Mouse (Mus musculus): ENCODE results near the gene H2-Ke6.
A peak's percentile ranks its signal among the peaks of the same experiment; 100 is the strongest.

Gene H2-Ke6

GRCm38 (mm10) chr17:34027656-34028223 is at the start of gene H2-Ke6:
TSS of gene H2-Ke6 (minus strand) at chr17:34028060.
- peak; percentile 96 for DNase-seq

- peak; percentile 52 for DNase-seq
Measured at GRCm38 (mm10) chr17:34077549-34077948, 49.7 kb upstream of the H2-Ke6 start.

GRCm38 (mm10) chr17:34075271-34075670 is 47.4 kb upstream of the H2-Ke6 start:
- peak; percentile 68 for DNase-seq

- no peak for DNase-seq
Measured at GRCm38 (mm10) chr17:34072091-34072490, 44.2 kb upstream of the H2-Ke6 start.

- DNase-seq = no peak
Measured at GRCm38 (mm10) chr17:34068864-34069263, 41.0 kb upstream of the H2-Ke6 start.

GRCm38 (mm10) chr17:34057224-34057623 is 29.4 kb upstream of the H2-Ke6 start:
- DNase-seq = no peak

- DNase-seq = no peak
Measured at GRCm38 (mm10) chr17:34047404-34048050, 19.7 kb upstream of the H2-Ke6 start.

- DNase-seq = no peak
Measured at GRCm38 (mm10) chr17:34045941-34046340, 18.1 kb upstream of the H2-Ke6 start.

GRCm38 (mm10) chr17:34039562-34040450 is 11.9 kb upstream of the H2-Ke6 start:
- no peak for DNase-seq

- peak; percentile 44 for DNase-seq
Measured at GRCm38 (mm10) chr17:34038878-34039561, 11.2 kb upstream of the H2-Ke6 start, which contains the start of gene Col11a2. TSS of gene Col11a2 (plus strand) at chr17:34039437.

GRCm38 (mm10) chr17:34038440-34038839 is 10.6 kb upstream of the H2-Ke6 start:
- DNase-seq = peak; percentile 84

- no peak for DNase-seq
Measured at GRCm38 (mm10) chr17:34037241-34037640, 9.4 kb upstream of the H2-Ke6 start.

GRCm38 (mm10) chr17:34036647-34037046 is 8.8 kb upstream of the H2-Ke6 start:
- DNase-seq = peak; percentile 54

GRCm38 (mm10) chr17:34035517-34035916 is 7.7 kb upstream of the H2-Ke6 start:
- no peak for DNase-seq

- peak; percentile 57 for DNase-seq
Measured at GRCm38 (mm10) chr17:34034064-34034463, 6.2 kb upstream of the H2-Ke6 start.

- no peak for DNase-seq
Measured at GRCm38 (mm10) chr17:34033441-34033840, 5.6 kb upstream of the H2-Ke6 start.

GRCm38 (mm10) chr17:34032806-34033205 is 4.9 kb upstream of the H2-Ke6 start:
- no peak for DNase-seq

GRCm38 (mm10) chr17:34032174-34032632 is 4.3 kb upstream of the H2-Ke6 start:
- DNase-seq = peak; percentile 45

- peak; percentile 98 for DNase-seq
Measured at GRCm38 (mm10) chr17:34031465-34032173, 3.8 kb upstream of the H2-Ke6 start, which contains the start of the genes Slc39a7 and Rxrb. TSS of gene Slc39a7 (minus strand) at chr17:34031682. TSS of gene Rxrb (plus strand) at chr17:34031812.

GRCm38 (mm10) chr17:34030861-34031326 is 3.0 kb upstream of the H2-Ke6 start:
- DNase-seq = peak; percentile 52

GRCm38 (mm10) chr17:34029890-34030595 is 2.2 kb upstream of the H2-Ke6 start:
- no peak for DNase-seq
